Mouse (Mus musculus) cerebellum, adult 2 months (tissue): ENCODE data around the gene Gpr1. TPM values are rescaled to one million over a fixed set of nuclear protein-coding genes. Genes with fewer than 3 reads are reported as not detected.

Experiments
- DNase-seq, 2 experiments: peaks; one replicate each; pipeline ENCODE4 v3.0.0; 2021
- H3K27ac ChIP-seq: fragments of 200-500 bp; 2 replicates; pipeline ENCODE4 v1.5.1; 2012; ENCODE audit warnings: low read length, control low read depth, inconsistent platforms; ENCODE audit not compliant: insufficient read depth
- H3K27me3 ChIP-seq: fragments of 200-500 bp; 2 replicates; pipeline ENCODE4 v1.6.1; 2012; ENCODE audit warnings: inconsistent platforms, mild to moderate bottlenecking, low read length, moderate library complexity; ENCODE audit not compliant: control insufficient read depth, insufficient read depth
- H3K4me1 ChIP-seq: fragments of 200-500 bp; 2 replicates; pipeline ENCODE4 v1.6.1; 2011; ENCODE audit warnings: low read length; ENCODE audit not compliant: control insufficient read depth, insufficient read depth
- H3K4me3 ChIP-seq: fragments of 200-500 bp; replicated peaks from 2 replicates; pipeline ENCODE3; 2011; ENCODE audit warnings: mild to moderate bottlenecking, low read depth, low read length, control low read depth; ENCODE audit not compliant: insufficient read depth
- CTCF ChIP-seq: fragments of 200-500 bp; IDR thresholded peaks from 2 replicates; pipeline ENCODE4 v1.5.1; 2011; ENCODE audit warnings: low read depth, mild to moderate bottlenecking, control low read depth, low read length, moderate library complexity, borderline replicate concordance; ENCODE audit not compliant: insufficient read depth
- POLR2A ChIP-seq: fragments of 200-500 bp; IDR thresholded peaks from 2 replicates; pipeline ENCODE4 v1.6.1; 2011; ENCODE audit warnings: low read length, control low read depth, borderline replicate concordance; ENCODE audit not compliant: insufficient read depth
- WGBS: fragments of 180-500 bp; shearing (Covaris S2); methylation state at CpG from one replicate; pipeline ENCODE4 v1.1.7; 2018; 5-methylcytosine and 5-hydroxymethylcytosine counted together
- polyA plus RNA-seq: library from polyadenylated mRNA; depleted of rRNA; stranded (reverse); fragments of >200 nt; gene quantifications from 2 replicates; pipeline ENCODE4 v1.2.3, GENCODE M21; 2012; rRNA removed

The Gpr1 gene
- polyA plus RNA-seq, result 0.20 and 0.36 TPM in 2 replicates

DNA sequence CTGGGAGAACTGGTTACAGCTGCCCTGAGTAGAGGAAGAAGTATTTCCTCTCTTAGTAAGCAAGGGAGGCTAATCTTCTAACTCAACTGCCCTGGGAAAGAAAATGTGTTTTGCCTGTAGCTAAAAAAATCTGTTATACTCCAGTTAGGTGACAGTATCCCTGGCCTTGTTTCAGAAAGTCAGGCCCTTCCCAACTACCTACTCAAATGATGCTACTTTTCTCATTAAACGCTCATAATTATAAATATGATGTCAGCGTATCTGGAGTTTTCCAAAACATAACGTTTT lies at the start of gene Gpr1:
TSS of gene Gpr1 (minus strand) at position 273 of the 288 bp plus-strand sequence.
- no peak for DNase-seq
- Histone ChIP-seq H3K4me1 (no peaks in the 10 kb centered on the region), H3K4me3 (no peak within 1 kb of the TSS), H3K27ac (no peak within 1 kb of the TSS), H3K27me3 (no peaks in the 10 kb centered on the region; the same call in 1 of the 2 replicates)
- WGBS, result 59% methylated on average over 3 of the region's 3 CpGs
- TF ChIP-seq POLR2A, result no peak
- TF ChIP-seq CTCF, result no peak

GRCm38 (mm10) chr1:63263671-63264070 lies 49.3 kb upstream of the Gpr1 start:
- Histone ChIP-seq H3K27ac (no peak overlapping the region), H3K4me3 (no peak overlapping the region), H3K27me3 (no peaks in the 10 kb centered on the region; the same call in 1 of the 2 replicates), H3K4me1 (no peaks in the 10 kb centered on the region)
- no peak for TF ChIP-seq POLR2A
- TF ChIP-seq CTCF, result no peak
- no peak for DNase-seq
- WGBS, result 51% methylated on average over 11 of the region's 11 CpGs

DNA sequence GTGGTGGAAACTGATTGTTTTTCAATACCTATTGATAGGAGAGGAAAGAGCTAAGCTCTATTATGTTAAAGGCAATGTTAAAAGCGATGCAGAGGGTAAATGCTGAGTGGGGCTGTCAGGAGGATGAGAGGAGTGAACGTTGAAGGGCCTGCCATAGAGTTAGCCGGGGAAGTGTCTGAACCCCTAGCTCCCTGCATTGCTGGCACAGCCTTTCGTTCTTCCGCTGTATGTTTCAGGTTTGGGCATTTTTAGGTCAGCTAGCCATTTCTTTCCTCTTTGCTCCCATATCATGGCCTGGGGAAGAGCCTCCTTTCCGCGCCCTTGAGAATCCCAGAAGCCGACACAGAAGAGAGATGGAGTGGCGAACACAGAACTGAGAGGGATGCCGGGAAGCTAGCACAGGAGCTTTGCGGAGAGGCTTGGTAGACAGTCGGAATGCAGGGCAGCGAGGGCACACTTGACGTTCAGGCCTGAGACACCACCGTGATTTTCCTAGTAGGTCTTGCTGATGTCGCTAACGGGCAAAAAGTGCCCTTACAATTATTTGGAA lies 46.8 kb upstream of the Gpr1 start:
- Histone ChIP-seq H3K4me3 (no peak overlapping the region), H3K27me3 (peaks cover 3% of the 10 kb centered on the region; the same call in 1 of the 2 replicates), H3K4me1 (no peaks in the 10 kb centered on the region), H3K27ac (no peak overlapping the region)
- DNase-seq, result no peak
- WGBS, result 51% methylated on average over 17 of the region's 17 CpGs
- TF ChIP-seq CTCF (no peak), POLR2A (no peak)

- DNase-seq, result no peak
- Histone ChIP-seq H3K4me3 (no peak overlapping the region), H3K27ac (no peak overlapping the region), H3K4me1 (no peaks in the 10 kb centered on the region), H3K27me3 (peaks cover 3% of the 10 kb centered on the region; the same call in 1 of the 2 replicates)
- 40% methylated on average over 5 of the region's 5 CpGs for WGBS
- no peak for TF ChIP-seq POLR2A
Observed at GRCm38 (mm10) chr1:63260742-63261033, 46.3 kb upstream of the Gpr1 start.

- TF ChIP-seq CTCF (no peak), POLR2A (no peak)
- 43% methylated on average over 17 of the region's 17 CpGs for WGBS
- peaks cover 3% of the 10 kb centered on the region; the same call in 1 of the 2 replicates for H3K27me3 ChIP-seq
- no peak overlapping the region for H3K27ac ChIP-seq
- H3K4me1 ChIP-seq, result no peaks in the 10 kb centered on the region
- no peak overlapping the region for H3K4me3 ChIP-seq
- no peak for DNase-seq
Observed at GRCm38 (mm10) chr1:63259916-63260741, 45.8 kb upstream of the Gpr1 start.

DNA sequence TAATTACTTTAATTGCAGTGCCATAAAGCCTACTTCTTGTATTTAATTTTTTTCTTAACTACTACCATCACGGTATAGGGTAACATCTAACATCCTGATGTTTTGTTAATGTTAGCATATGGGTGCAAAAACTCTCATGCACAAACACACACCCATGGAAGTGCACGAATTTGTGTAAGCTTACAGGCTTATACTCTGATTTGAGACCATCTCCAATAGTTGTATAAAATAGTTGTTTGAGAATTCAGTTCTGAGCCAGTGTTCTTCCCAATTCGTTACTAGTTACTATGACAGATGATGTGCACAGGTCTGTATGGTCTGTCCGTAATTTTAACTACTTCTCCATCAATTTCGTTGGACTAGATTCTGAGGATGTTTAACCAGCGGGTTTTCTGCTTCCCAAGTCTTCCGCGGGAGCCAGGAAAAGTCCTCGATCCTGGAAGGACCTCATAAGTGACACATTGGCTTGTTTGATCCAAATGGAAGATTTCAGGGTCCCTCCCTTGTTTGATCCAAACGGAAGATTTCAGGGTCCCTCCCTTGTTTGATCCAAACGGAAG lies 45.0 kb upstream of the Gpr1 start:
- Histone ChIP-seq H3K27ac (no peak overlapping the region), H3K4me3 (no peak overlapping the region), H3K4me1 (no peaks in the 10 kb centered on the region), H3K27me3 (peaks cover 3% of the 10 kb centered on the region; the same call in 1 of the 2 replicates)
- TF ChIP-seq POLR2A (no peak), CTCF (no peak)
- no peak for DNase-seq
- WGBS, result 51% methylated on average over 11 of the region's 11 CpGs

DNA sequence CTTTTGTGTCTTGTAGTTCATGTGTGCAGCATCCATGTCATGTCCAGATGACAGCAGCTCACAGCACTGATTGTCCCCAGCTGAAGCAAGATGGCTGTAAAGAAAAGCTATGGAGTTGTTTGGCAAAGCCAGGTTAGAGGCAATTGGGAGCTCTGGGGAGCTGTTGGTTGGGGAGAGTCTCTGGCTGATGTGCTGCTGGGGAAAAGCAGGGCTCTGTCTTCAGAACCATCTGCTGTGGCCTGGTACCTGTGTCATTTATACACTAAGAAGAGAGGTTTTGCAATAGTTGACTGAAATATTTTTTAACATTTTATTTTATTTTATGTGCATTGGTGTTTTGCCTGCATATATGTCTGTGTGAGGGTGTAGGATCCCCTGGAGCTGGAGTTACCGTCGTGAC lies 44.2 kb upstream of the Gpr1 start:
- Histone ChIP-seq H3K27me3 (peaks cover 4% of the 10 kb centered on the region; the same call in 1 of the 2 replicates), H3K4me1 (no peaks in the 10 kb centered on the region), H3K27ac (no peak overlapping the region), H3K4me3 (no peak overlapping the region)
- WGBS, result 56% methylated on average over 2 of the region's 2 CpGs
- TF ChIP-seq POLR2A, result no peak
- no peak for TF ChIP-seq CTCF
- no peak for DNase-seq

GRCm38 (mm10) chr1:63256083-63256482 lies 41.7 kb upstream of the Gpr1 start:
- Histone ChIP-seq H3K4me3 (no peak overlapping the region), H3K27me3 (peaks cover 9% of the 10 kb centered on the region; the same call in 1 of the 2 replicates), H3K4me1 (no peaks in the 10 kb centered on the region), H3K27ac (no peak overlapping the region)
- no peak for DNase-seq
- TF ChIP-seq CTCF (no peak), POLR2A (no peak)
- 24% methylated on average over 5 of the region's 5 CpGs for whole genome bisulfite sequencing
